Mouse (Mus musculus) megakaryocyte, embryonic 14.5 days (primary cell): ENCODE measurements around the gene Cct5.

ENCODE experiments used
- FLI1 ChIP-seq: IDR thresholded peaks from 2 replicates; pipeline ENCODE4 v1.6.1; 2012; ENCODE audit warnings: low read length, inconsistent platforms, mixed read lengths
- GATA1 ChIP-seq: IDR thresholded peaks from 3 replicates; pipeline ENCODE4 v1.6.1; 2012; ENCODE audit warnings: mixed read lengths, low read length, inconsistent platforms, borderline replicate concordance

DNA sequence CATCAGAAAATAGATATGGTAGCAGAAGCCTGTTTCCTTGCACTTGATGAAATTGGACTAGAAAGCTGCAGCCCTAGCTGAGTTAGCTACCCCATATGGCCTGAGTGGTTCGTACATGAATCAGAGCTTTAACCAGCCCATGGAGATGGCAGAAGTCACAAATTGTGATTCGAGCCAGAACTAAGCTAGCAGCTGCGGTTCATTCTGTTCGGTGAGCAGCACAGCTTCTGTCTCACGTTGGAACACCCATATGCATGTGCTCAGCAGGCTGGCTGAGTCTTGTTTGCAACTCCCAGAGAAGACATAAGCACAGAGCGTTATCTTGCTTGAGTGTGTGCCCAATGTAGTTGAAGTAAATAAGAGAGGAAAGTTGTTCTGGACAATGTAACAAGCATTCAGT lies 33.0 kb upstream of the Cct5 start:
- TF ChIP-seq GATA1 (no peak), FLI1 (no peak)
